Mouse (Mus musculus) CD8-positive naive resting alpha-beta T cell, adult 2 months (primary cell): ENCODE data around the gene Cmtm5.
A peak's percentile ranks its signal among the peaks of the same experiment; 100 is the strongest.
"Not testable (repeated sequence)": the region's sequence is repeated elsewhere in the genome, so short reads cannot be mapped to it uniquely, and the experiment has no call there.

ENCODE experiments used
- DNase-seq, 2 experiments: peaks; one replicate each; pipeline ENCODE4 v3.0.0; 2022; ENCODE audit warnings: low read depth in 2 of 2, low spot score in 2 of 2

Cmtm5 gene

DNA sequence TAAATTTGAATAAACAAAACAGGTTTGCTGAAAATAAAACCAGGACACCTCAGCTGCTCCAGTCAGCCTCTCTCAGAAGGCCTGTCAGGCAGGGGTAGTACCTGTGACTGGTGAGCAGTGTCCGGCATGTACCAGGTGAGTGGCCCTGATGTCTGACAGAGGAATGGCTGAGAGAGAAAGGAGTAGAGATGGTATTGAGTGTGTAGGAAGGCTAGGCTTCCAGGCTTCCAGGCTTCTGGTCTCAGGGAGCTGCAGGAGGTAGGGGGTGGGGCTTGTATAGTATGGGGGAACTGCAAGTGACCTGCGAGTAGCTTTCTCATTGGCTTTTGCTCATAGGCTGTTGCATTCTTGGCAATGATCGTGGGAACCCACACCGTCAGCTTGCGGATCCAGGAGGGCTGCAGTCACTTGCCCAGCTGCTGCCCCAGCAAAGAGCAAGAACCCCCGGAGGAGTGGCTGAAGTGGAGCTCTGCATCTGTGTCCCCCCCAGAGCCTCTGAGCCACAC is 3.4 kb upstream of the Cmtm5 start, which contains the start of gene Il25:
Gene Il25 (plus strand): TSS at position 51 of the 506 bp plus-strand sequence.
- DNase-seq, result no peak

DNA sequence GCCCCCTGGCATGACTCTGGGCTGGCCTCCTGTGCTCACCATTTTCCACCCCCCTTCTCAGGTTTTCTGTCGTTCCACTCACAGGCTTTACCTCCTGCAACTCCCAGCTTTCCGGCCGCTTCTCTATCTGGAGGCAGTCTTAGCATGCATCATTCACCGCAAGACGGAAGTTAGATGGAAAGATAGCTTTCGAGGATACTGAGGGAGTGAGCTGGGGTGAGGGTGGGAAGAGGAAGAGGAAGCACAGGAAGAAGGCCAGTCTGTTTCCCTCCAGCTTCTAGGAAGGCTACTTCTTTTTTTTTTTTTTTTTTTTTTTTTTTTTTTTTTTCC is 735 bp downstream of the Cmtm5 start:
- DNase-seq, result no peak

DNA sequence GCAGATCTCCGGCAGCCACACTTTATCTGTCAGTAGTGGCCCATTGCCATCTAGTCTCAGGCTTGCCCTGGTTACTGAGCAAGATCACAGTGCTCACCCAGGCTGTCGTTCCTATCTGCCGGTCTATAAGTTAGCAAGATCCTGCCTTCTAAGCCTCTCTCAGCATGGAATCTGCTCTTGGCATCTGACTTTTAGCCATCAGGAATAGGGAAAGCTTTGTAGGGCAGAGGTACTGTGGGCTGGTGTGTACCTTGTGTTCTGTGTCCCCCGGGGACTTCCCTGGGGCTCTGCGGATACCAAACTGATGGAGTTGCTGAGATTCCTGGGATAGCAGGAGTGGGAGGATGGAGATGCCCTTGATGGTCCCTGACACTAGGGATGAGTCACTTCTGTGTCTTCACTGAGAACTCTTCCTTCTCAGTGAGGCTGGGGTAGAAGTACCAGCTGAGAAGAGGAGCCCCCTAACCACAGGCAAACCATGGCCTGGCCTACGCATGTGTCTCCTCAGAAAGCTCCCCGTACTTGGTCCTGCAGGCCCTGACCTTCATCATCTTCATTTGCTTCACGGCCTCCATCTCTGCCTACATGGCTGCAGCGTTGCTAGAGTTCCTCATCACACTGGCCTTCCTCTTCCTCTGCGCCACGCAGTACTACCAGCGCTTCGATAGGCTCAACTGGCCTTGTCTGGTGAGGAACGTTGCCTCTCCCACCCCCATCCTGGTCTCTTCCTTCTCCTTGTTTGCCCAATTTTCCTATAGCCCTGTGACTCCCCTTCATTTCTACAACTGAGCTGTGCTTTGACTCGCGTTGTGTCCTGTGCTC is 1.5 kb downstream of the Cmtm5 start:
- DNase-seq, result no peak

DNA sequence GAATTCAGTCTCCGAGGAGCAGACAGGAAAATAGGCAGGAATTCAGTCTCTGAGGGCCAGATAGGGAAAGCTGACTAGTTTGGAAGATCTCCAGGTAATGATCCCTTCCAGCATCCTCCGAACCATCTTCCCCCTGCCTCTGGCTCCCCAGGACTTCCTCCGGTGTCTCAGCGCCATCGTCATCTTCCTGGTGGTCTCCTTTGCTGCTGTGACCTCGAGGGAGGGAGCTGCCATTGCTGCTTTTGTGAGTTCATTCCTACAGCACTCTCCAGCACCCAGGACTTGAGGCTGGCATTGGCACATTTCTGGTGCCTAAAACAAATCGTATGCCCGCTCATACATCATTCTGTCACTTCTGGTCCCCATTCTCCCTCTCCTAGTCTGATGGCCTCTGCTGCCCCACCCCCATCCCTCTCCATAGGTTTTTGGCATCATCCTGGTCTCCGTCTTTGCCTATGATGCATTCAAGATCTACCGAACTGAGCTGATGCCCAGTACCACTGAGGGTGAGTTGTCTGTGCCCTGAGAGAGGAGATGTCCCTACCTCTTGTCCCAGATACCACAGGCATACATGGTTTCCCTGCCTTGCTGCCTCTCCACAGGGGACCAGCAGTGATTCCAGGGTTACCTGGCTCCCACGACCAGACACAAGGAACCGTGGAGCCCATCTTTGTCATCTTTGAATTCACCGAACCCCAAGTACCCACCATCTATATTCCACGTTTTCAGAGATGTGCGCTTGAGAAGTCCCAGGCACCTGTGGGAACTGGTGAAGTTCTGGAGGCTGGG is 2.6 kb downstream of the Cmtm5 start:
- no peak for DNase-seq

DNA sequence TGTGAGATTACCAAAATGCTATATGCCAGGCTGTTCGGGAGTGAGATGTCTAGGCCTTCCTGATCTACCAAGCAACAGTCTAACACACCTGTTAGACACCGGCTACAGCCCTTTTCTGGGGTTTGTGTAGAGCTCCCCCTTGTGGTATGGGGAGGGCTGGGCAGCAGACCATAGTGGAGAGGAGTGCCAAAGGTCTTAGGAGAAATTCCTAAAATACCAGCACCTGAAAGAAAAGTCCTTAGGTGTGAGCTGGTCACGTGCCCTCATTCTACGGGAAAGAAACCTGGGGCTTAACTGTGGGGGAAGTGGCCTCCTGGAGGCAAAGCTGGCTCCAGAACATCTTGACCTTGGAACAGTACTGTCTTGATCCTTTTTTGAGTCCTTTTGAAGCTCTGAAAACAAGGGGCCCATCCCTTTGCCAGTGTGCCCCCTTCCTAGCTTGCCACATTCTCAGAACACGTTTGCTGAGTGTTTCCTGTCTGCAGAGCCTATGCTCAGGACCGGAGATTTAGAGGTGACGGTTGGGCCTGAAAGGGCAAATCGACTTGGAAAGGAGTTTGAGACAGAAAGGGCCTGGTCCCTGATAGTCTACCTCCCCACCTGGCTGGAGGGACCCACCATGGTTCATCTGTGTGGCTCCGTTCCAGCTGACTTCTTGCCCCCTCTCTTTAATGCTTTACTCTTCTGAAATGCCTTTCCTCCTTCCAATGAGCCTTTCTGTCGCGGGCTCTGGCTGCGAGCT is 3.5 kb downstream of the Cmtm5 start:
- peak; percentile 53 to 68 for DNase-seq

DNA sequence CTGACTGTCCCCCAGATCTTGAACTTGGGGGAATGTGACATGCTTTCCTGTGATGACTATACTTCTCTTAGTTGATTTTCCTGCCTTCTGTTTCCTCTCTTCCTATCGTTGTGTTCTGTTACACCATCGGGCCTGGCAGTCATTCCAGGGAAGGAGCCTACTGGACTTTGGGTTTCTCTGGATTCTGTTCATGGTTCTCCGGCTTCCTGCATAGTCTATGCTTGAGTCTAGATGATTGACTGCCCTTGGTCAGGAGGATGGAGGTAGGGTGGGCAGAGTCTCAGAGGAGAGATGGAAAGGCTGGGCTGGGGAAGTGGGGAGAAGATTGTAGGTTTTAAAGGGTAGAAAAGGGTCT is 4.1 kb downstream of the Cmtm5 start:
- DNase-seq, result no peak

DNA sequence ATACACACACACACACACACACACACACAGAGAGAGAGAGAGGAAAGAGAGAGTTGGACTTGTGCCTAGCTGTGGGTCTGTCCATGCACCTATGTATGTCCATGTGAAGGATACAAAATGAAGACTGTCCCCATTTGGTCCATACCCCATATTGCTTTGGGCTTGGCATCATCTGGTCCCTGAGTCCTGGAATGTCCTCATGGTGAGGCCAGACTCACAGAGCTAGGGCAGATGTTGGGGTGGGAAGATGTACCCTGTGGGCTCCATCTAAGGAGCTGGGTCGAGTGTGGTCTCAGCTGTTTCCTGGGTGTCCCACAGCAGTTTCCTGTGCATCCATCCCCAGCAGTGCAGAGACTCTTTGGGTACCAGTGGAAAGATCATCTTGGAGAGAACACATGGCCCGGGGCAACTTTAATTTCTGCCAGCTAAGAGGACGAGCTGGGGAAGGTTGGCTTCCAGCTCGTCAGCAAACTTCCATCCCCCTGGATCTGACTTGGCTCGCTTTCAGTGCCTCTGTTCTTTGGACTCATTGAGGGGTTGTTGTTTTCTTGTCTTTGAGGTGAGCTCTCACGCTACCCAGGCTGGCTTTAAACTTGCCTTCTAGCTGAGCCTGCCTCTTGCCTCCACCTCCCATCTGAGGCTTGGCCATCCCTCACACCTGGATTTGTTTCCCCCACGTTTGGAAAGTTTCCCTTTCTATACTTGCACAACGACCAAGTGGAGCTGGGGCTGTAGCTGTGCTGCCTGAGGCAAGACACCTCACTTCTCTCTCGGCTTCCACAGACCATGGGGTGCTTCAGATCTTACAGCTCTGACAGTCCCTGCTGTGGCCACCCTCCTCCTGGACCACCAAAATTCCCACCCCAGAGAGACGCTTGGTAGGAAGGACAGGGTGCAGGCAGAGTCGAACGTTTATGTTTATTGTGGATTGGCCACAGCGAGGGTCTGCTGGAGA is 5.2 kb downstream of the Cmtm5 start:
- DNase-seq, result no peak

DNA sequence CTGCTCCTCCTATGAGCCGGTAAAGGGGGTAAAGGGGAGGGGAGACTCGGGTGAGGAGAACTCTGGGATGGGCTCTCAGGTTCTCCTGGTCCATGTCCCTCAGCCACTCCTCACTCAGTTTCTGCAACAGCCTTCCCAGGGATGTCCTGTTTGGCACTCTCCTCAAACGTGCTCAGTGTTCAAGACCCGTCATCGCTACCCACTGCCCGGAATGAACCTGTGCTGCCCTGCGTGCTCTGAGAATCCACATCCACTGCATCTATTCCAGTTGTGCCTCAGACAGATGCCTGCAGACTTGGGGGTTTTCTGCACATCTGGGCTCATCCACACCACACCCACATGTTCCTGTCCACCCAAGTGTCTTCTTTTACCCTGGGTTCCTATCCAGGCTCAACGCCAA is 6.4 kb downstream of the Cmtm5 start:
- DNase-seq, result no peak

DNA sequence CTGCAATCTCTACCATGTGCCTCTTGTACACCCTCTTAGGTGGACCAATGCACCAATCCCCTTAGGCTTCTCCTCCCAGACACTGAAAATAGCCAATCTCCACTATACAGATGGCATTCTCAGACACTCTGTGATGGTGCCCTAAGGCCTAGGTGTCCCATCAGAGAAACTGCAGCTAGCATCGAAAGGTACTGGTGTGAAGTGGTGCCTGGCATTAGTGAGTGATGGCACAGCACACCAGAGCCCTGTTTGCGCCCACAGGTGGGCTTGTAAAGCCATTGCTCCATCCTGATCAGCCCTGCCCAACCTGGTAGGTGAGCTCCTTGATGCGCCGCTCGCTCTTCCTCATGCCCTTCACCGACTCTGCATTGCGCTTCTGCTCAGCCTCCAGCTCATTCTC is 7.9 kb downstream of the Cmtm5 start:
- no peak for DNase-seq

DNA sequence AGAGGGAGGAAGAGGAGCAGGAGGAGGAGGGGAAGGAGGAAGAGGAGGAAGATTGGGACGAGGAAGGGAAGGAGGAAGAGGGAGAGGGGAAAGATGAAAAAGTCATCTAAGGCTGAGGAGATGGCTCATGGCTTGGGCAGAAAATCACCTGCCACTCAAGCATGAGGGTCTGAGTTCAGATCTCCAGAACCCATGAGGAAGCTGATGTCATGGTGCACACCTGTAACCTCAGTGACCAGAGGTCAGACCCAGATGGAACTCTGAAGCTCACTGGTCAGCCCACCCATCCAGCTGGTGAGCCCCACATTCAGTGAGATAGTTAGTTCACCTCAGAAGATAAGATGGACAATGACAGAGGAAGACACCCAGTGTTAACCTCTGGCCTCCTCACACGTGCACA is 8.9 kb downstream of the Cmtm5 start:
- no peak for DNase-seq

DNA sequence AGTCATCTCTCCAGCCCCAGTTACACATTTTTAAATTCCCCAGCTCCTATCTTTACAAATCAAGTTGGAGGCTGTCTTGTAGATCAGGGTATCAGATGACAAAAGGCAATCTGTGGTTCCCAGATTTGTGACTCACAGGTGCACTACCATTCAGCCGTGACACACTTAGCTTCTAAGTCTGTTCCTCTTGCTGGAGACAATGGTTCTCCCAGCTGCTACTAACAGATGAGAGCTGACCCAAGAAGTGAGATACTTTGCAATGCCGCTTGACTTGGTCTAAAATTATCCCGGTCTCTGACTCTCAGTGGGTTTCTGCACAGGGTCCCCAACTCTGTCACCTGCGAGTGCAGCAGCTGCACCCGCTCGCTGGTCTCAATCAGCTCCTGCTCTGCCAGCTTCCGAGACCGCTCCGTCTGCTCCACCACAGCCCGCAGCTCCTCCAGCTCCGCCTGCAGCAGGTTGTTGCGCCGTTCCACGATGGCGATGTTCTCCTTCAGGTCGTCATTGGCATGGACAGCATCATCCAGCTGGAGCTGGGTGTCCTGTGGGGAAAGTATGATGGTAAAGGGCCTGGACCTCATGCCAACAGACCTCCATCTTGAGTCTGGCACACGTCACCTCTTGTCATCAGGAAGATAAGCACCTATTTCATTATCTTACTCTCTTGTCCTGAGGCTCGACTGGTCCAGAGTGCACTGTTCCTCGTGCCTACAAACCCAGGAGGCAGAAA is 10.1 kb downstream of the Cmtm5 start:
- DNase-seq, result no peak

DNA sequence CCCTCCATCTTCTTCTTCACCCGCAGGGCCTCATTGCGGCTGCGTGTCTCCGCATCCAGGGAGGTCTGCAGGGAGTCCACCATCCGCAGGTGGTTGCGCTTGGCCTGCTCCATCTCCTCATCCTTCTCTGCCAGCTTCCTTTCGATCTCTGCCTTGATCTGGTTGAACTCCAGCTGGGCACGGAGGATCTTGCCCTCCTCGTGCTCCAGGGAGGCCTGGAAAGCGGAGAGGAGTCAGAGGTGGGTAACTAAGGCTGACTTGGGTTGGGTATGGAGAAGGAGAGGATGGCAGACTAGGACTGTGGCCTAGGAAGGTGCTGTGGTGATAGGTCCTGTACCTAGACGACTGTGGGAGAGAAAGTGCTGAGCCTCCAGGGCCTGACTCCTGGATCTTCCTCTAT is 10.9 kb downstream of the Cmtm5 start:
- DNase-seq, result not testable (repeated sequence)

DNA sequence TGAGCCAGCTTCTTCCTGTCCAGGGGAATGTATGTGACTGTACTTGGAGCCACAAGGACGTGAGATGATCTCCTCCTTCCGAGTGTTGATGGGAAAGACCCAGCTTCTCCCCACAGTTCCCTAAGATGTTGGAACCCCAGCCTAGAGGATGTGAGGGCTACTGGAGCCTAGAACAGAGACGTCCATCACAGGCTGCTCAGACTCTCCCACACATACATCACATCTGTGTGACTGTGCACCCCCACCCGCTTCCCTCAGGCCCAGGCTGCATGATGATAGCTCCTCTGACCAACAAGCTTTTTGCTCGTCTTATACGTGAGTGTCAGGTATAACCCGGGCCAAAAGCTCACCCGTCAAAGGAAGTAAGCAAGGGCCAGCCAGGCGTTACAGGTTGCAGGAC is 12.7 kb downstream of the Cmtm5 start:
- DNase-seq, result no peak

DNA sequence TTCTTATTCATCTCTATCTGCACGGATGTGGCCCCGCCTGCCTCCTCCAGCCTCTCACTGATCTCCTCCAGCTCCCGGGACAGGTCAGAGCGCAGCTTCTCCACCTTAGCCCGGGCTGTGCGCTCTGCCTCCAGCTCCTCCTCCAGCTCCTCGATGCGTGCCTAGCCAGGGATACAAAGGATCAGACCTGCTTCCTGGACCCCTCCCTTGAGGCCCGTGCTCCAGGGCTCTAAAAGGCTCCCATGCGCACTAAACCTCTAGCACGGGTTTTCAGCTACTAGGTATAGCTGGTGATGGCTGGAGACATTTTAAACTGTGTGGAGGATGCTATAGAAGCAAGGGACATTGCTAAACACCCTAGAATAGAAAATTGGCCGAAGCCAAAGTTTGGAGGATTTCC is 14.4 kb downstream of the Cmtm5 start:
- DNase-seq, result no peak

DNA sequence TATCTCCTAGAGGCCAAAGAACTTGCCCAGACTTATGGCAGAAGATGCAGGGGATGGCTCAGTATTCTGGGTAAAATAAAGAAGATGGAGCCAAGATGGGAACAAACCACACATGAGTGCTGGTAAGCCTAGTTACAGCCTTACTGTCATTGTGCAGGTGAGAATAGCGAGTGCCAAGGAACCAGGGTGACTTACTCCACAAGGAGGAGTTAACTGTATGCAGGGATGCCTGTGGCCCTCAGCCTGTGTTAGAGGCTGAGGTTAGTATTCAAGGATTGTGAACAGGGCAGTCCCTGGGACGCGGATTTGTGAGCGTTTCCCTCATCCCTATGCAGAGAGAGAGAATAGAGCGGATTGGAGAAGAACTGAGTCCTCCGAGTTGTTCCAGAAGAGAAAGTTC is 15.5 kb downstream of the Cmtm5 start:
- DNase-seq, result no peak

DNA sequence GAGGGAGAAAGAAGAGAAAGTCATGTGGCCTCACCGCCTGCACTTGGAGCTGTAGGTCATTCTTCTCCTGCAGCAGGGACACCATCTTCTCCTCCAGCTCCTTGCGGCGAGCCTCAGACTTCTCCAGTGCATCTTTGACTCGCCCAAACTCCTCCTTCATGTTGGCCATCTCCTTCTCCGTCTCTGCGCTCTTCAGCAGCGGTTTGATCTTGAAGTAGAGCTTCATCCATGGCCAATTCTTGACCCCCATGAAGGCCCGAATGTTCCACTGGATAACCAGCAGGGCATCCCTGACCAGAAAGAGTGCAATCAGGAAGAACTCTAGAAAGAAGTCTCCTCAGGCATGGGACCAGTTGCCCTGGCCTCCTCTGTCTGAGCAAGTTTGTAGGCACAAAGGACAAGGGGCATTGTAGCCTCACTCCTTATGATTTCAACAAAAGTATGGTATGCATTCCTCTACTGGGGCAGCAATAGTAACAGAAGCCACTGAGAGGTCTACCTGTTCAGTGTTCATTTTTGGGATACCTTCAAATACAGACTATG is 17.7 kb downstream of the Cmtm5 start:
- no peak for DNase-seq

DNA sequence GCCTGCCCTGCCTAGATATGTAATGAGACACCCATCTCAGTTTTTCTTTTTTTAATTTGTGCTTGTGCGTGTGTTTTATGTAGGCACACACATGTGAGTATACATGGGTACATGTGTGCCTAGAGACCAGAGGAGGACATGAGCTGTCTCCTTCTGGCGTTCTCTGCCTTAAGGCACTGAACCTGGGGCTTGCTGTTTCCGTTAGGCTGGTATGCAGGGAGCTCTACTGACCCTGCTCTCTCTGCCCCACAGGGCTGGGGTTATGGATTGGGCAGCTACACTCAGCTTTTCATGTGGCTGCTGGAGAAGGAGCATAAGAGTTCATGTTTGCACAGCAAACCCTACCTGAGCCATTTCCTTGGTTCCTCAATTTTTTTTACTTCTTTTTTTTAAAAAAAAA is 18.4 kb downstream of the Cmtm5 start:
- DNase-seq, result no peak

DNA sequence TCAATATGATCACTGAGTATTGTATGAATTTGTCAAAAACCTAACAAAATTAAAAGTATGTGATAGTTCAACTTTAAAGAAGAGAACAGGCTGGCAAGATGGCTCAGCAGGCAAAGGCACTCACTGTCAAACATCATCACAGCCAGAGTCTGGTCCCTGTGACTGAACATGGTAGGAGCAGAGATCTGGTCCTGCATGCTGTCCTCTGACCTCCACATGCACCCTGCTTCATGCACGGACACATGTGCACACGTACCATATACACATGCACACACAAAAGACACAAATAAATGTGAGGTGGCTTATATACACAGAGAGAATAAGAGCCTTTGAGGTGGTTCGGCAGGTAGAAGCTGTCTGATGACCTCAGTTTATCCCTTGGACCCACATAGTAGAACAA is 19.4 kb downstream of the Cmtm5 start:
- no peak for DNase-seq

DNA sequence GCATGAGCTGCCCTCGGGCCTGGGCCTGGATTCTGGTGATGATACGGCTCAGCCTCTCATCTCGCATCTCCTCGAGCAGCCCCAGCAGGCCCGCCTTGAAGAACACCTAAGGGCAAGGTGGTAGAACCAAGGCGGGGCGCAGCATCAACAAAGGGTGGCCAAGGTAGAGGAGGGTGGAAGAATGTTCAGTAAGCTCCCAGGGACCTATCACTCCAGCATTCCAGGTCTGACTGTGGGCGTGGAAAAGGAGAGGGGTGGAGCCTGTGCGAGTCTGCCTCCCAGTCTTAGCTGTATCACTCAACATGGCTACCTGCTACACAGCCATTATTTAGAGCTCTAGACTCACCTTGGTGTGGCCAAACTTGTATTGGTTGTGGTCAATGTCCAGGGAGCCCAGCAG is 20.5 kb downstream of the Cmtm5 start:
- DNase-seq, result no peak

DNA sequence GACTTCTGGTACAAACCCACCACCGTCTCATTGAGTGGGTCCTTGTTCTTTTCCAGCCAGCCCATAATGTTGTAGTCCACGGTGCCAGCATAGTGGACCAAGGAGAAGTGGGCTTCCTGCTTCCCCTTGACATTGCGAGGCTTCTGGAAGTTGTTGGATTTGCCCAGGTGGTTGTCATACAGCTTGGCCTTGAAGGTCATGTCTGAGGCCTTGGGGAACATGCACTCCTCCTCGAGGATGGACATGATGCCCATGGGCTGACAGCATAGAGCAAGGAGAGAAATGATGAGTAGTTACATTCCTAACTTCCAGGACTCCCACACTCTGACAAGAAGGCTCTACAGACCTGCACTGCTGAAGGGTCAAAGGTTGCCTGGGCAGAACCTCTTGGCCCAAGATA is 22.4 kb downstream of the Cmtm5 start:
- no peak for DNase-seq
